Mouse (Mus musculus): ENCODE measurements around the gene Zfp513. TPM values are rescaled to one million over a fixed set of nuclear protein-coding genes. Genes with fewer than 3 reads are reported as not detected.
A peak's percentile ranks its signal among the peaks of the same experiment; 100 is the strongest.

Zfp513 gene
- polyA plus RNA-seq, 1 experiment from 2014 or later = 27.3 TPM

DNA sequence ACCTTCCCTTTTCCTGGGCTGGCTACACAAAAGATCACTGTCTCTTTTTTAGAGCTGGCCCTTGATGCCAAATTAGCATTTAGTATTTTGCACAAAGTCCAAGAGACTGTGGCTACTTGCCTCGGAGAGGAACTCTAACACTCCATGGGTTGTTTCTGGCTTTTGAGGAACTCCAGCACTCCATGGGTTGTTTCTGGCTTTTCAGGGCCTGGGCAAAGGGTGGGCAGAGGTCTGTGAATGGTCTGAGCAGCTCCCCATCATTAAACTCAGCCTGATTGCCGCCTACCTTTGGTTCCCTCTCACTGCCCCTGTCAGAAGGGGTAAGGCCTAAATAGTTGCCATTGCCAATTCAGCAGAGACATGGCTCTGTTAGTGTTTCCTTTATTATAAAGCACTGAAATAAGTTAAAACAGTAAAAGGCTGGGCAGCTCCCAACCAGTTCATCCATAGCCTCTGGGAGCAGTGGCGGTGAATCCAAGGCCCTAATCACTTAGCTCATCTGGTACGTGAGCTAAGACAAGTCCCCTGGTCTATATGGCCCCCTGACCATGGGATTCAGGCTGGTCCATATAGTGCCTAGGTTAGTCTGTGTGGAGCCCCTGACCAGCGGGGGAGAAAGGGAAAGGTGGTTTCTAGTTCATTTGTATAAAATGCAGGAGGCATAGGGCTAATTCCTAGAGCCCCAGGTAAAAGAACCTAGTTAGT, 3.3 kb downstream of the Zfp513 start:
- no peak for ATAC-seq (ENCODE audit: low FRiP score, low read depth)
- no peak overlapping the region for H3K4me2 ChIP-seq (replicated peaks)
- H3K36me3 ChIP-seq = peaks cover 77% of the 10 kb centered on the region
- no peak overlapping the region for H3K9ac ChIP-seq
- H3K27ac ChIP-seq = no peak overlapping the region
- no peaks in the 10 kb centered on the region for H3K27me3 ChIP-seq (replicated peaks)
- peaks cover 32% of the 10 kb centered on the region for H3K4me1 ChIP-seq
- WGBS = 85% methylated on average over 5 of the region's 5 CpGs
- H3K4me3 ChIP-seq = no peak overlapping the region
- peaks cover 5% of the 10 kb centered on the region for H3K9me3 ChIP-seq

DNA sequence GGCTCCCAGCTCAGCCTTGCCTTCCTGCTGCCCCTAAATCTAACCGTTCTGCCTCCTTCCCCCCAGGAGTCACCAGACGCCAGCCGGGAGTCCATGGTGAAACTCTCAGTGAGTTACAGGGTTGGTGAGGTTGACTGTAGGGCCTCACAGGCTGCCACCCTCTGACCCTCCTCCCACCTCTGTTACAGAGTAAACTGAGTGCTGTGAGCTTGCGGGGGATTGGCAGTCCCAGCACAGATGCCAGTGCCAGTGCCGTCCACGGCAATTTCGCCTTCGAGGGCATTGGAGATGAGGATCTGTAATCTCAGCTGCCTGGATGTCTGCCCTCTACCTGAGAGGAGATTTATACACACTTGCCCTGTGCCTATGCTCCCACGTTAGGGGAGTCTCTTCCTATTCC, 3.9 kb downstream of the Zfp513 start:
- H3K4me2 ChIP-seq (replicated peaks) = no peak overlapping the region
- H3K4me1 ChIP-seq = peaks cover 31% of the 10 kb centered on the region
- WGBS = 86% methylated on average over 9 of the region's 9 CpGs
- H3K36me3 ChIP-seq = peaks cover 71% of the 10 kb centered on the region
- no peak for ATAC-seq (ENCODE audit: low FRiP score, low read depth)
- H3K9ac ChIP-seq = no peak overlapping the region
- H3K27me3 ChIP-seq (replicated peaks) = no peaks in the 10 kb centered on the region
- H3K4me3 ChIP-seq = no peak overlapping the region; the same call in 1 of the 2 replicates
- H3K27ac ChIP-seq = no peak overlapping the region
- peaks cover 5% of the 10 kb centered on the region for H3K9me3 ChIP-seq

DNA sequence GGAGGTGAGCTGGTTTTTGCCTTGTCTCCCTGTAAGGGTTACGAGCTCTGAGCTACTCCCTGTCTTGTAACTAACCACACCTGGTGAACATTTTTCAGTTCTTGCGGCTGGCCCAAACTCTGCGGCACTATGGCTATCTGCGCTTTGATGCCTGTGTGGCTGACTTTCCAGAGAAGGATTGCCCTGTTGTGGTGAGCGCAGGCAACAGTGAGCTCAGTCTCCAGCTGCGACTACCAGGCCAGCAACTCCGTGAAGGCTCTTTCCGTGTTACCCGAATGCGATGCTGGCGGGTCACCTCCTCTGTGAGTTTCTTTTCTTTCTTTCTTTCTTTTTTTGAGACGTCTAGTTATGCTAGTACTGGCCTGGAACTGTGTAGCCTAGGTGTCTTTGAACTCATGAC, 5.0 kb downstream of the Zfp513 start:
- Histone ChIP-seq H3K27ac (no peak overlapping the region), H3K27me3 (replicated peaks) (no peaks in the 10 kb centered on the region), H3K9me3 (peaks cover 5% of the 10 kb centered on the region), H3K4me1 (peaks cover 24% of the 10 kb centered on the region), H3K36me3 (peaks cover 63% of the 10 kb centered on the region), H3K4me2 (replicated peaks) (no peak overlapping the region), H3K4me3 (no peak overlapping the region), H3K9ac (no peak overlapping the region)
- 93% methylated on average over 12 of the region's 12 CpGs for WGBS
- no peak for ATAC-seq (ENCODE audit: low FRiP score, low read depth)

DNA sequence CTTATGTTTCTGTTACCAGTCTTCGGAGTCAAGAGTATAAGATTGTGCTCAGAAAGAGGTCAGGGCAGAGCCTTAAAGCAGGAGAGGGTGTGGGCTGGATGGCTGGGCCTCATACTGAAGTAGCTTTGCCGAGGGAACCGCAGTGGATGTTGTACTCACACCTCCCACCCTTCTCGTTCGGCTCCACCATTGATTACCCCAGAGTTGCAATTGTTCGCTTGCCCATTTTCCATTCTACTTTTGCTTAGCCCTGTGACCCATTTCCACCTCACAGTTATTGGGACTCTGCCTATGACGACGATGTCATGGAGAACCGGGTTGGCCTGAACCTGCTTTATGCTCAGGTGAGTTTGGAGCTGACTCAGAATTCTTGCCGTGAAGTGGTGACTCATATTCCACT, 5.9 kb downstream of the Zfp513 start:
- H3K27ac ChIP-seq = no peak overlapping the region
- peaks cover 5% of the 10 kb centered on the region for H3K9me3 ChIP-seq
- 94% methylated on average over 10 of the region's 10 CpGs for WGBS
- ATAC-seq (ENCODE audit: low FRiP score, low read depth) = no peak
- H3K4me2 ChIP-seq (replicated peaks) = no peak overlapping the region
- no peak overlapping the region for H3K4me3 ChIP-seq
- peaks cover 29% of the 10 kb centered on the region for H3K4me1 ChIP-seq
- no peak overlapping the region for H3K9ac ChIP-seq
- H3K27me3 ChIP-seq (replicated peaks) = no peaks in the 10 kb centered on the region
- peaks cover 64% of the 10 kb centered on the region for H3K36me3 ChIP-seq

DNA sequence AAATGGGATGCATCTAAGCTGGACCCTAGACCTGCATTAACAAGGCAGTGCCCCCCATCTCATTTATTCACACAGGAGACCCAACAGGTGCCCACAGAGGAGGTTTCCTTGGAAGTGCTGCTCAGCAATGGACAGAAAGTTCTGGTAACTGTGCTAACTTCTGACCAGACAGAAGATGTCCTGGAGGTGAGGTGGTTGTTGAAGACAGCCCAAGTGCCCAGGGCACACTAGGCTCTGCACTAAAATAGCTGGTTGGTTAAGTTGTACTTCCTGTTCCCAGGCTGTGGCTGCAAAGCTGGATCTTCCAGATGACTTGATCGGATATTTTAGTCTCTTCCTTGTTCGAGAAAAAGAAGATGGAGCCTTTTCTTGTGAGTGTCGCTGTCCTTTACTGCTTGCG, 6.4 kb downstream of the Zfp513 start:
- Histone ChIP-seq H3K27me3 (replicated peaks) (no peaks in the 10 kb centered on the region), H3K4me2 (replicated peaks) (no peak overlapping the region), H3K4me1 (peaks cover 26% of the 10 kb centered on the region), H3K36me3 (peaks cover 69% of the 10 kb centered on the region), H3K9me3 (peaks cover 5% of the 10 kb centered on the region), H3K9ac (no peak overlapping the region), H3K4me3 (no peak overlapping the region), H3K27ac (no peak overlapping the region)
- ATAC-seq (ENCODE audit: low FRiP score, low read depth) = no peak
- 93% methylated on average over 4 of the region's 4 CpGs for WGBS

DNA sequence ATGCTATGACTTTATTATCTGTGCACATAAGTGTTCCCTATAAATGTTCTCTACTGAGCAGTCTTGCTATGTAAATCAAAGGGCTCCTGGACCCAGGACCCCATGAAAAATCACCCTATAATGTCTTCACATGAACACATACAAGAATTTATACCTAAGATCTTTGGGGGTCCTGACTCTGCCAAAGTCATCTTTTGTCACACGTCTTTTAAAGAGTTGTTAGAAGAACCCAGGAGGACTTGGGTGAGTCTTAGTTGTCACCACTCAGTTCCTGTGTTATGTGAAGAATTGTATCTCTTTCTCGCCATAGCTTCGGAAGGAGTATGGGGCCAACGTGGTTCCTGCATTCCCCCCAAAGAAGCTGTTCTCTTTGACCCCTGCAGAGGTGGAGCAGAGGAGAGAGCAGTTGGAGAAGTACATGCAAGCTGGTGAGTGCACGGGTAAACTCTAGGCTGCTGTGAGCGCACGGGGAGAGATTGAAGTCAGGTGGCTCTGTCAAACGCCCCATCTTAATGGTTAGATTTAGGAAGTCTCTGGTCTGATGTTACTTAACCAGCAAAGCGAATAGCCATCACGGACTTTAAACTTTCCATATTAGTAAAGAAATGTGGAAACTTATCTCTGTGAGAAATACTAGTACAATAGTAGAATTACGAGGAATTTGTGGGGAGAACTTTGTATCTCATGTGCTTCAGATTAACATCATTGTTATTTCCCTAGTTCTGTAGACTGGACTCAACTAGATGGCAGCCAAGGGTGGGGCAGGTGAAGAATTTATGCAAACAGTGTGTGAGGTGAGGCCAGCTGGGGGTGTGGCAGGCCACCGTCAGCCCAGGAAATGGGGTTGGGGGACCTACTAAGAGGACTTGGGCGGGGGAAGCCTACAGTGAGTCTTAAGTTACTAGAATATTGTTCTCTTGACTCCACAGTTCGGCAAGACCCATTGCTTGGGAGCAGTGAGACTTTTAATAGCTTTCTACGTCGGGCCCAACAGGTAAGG, 7.3 kb downstream of the Zfp513 start:
- Histone ChIP-seq H3K9me3 (no peaks in the 10 kb centered on the region), H3K4me1 (peaks cover 20% of the 10 kb centered on the region), H3K4me2 (replicated peaks) (peak overlapping the region; percentile 82), H3K27me3 (replicated peaks) (no peaks in the 10 kb centered on the region), H3K27ac (no peak overlapping the region), H3K4me3 (peak overlapping the region; percentile 83; the same call in 1 of the 2 replicates), H3K9ac (peak overlapping the region; percentile 92; the same call in 1 of the 2 replicates), H3K36me3 (peaks cover 69% of the 10 kb centered on the region)
- ATAC-seq (ENCODE audit: low FRiP score, low read depth) = no peak
- 92% methylated on average over 16 of the region's 16 CpGs for WGBS

DNA sequence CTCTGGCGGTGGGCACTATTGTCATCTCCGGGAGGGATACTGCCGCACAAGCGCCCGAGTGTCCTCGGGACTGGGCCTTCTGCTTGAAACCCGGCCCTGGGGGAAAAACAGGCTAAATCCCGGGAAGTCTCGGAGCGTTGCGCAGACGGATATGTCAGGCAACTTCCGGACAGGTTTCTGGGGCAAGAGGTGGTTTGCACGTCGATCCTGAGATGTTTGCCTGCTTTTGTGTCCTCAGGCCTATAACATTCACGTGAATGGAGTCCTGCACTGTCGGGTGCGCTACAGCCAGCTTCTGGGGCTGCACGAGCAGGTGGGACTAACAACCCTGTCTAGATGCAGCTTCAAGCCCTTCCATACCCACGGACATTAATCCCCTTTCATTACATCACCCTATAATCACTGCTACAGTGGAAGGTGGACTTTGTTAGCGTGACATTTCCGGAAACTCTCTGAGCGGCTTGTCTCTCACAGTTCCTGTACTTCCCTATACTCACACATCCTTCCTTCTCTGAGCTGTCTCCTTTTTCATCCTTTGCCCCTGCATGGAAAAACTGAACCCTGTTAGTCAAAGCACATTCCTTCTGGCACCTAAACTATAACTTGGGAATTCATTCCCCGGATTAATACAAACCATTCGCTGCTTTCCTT, 8.3 kb downstream of the Zfp513 start:
- peak overlapping the region; percentile 82 for H3K4me2 ChIP-seq (replicated peaks)
- no peaks in the 10 kb centered on the region for H3K27me3 ChIP-seq (replicated peaks)
- ATAC-seq (ENCODE audit: low FRiP score, low read depth) = no peak
- H3K36me3 ChIP-seq = peaks cover 66% of the 10 kb centered on the region
- H3K9me3 ChIP-seq = no peaks in the 10 kb centered on the region
- H3K9ac ChIP-seq = peak overlapping the region; percentile 92
- 0 out of 2 replicates have a peak overlapping the region, but pooled peaks have one; percentile 32 for H3K27ac ChIP-seq
- peaks cover 20% of the 10 kb centered on the region for H3K4me1 ChIP-seq
- H3K4me3 ChIP-seq = peak overlapping the region; percentile 83
- 15% methylated on average over 25 of the region's 25 CpGs for WGBS

DNA sequence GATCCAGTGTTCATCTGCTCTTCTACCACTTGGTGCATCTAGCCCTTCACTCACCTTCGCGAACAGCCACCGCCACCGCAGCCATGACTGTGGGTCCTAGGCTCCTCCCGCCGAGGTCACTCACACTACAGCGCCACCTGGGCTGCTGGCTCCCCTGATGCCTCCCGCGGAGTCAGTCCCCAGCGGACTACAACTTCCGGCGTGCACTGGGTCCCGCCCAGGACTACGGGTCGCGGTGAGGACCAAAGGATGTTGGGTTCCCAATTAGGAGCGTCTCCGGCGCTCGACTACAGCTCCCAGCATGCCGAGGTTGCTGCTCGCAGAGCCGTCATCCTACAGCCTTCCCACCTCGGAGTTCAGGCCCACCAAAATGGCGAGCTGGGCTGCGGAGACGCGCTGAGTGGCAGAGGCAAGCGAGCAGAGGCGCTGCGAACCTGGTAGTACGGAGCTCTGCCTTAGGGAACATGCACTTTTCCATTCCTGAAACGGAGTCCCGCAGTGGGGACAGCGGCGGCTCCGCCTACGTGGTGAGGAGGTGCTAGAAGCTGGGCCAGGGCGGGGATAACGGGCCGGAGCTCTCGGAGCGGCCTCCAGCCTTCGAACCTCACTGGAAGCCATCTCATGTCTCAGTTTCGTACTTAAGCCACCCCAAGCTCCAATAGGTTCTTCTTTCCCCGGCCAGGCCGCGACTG, 9.0 kb downstream of the Zfp513 start, which contains the start of the genes Snx17 and Eif2b4:
Snx17 (plus strand) TSS at position 289 of the 692 bp plus-strand sequence.
Eif2b4 (minus strand) TSS at position 492 of the 692 bp plus-strand sequence.
- peak within 1 kb of the TSS; percentile 54; the same call in 1 of the 2 replicates for H3K27ac ChIP-seq
- H3K4me3 ChIP-seq = peak within 1 kb of the TSS; percentile 83
- 0% methylated on average over 48 of the region's 48 CpGs for WGBS
- peak within 1 kb of the TSS; percentile 82 for H3K4me2 ChIP-seq (replicated peaks)
- peaks cover 20% of the 10 kb centered on the region for H3K4me1 ChIP-seq
- peak; percentile 94 for ATAC-seq (ENCODE audit: low FRiP score, low read depth)
- H3K9ac ChIP-seq = peak within 1 kb of the TSS; percentile 92
- no peaks in the 10 kb centered on the region for H3K27me3 ChIP-seq (replicated peaks)
- H3K9me3 ChIP-seq = no peaks in the 10 kb centered on the region
- H3K36me3 ChIP-seq = peaks cover 66% of the 10 kb centered on the region

DNA sequence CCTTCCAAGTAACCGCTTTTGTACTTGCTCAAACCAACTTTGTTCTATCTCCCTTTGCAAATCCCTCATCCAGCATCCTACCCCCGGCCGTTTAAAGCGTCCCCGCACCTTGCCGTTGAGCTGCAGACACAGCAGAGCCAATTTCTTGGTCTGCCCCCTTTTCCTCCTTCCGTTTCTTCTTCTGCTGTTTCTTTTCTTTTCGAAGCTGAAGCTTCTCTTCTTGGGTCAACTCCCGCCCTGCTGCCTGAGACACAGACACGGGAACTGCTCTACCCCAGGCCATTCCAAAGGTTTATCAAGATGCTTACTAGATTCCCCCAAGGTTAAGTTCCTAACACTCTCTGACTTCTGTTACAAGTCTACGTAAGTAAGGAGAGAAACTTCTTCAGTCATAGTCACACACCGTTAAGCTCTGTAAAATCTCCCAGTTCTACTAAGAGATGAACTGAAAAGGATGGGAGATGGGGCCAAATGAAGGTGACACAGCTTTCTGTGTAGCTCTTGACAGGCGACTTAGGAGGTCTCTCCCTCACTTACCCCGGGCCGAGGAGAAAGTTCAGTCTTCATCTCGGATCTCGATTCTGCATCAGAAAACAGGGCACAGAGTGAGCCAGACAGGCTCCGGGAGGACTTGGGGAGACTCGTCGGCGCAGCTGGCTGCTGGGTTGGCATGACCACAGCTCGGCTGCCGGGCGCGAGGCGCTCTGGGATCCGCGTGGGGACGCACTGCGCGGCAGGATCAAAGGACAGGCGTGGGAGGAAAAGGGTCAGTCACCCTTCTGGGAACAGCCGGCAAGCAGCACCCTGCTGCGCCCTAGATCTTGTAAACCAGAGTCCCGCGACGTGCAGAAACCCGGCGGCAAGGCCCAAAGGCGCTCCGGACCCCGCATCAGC, 9.8 kb downstream of the Zfp513 start:
- peak; percentile 74 for ATAC-seq (ENCODE audit: low FRiP score, low read depth)
- peaks cover 66% of the 10 kb centered on the region for H3K36me3 ChIP-seq

DNA sequence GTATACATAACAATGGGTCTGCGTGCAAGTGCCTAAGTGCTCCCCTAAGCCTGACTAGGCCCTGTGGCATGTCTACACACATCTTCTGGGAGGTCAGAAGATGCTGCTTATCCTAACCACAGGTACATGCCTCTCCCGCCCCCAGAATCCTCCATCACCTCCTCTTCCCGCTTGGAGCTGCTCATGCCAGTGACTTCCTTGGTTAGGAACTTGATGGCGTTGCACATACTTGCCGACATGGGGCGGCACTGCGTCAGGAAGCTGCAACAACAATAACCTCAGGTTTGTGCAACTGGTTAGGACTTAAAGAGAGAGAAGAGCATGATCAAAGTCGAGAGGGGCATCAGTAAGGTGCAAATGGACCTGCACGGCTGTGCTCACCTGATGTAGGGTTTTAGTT, 11.9 kb downstream of the Zfp513 start:
- Histone ChIP-seq H3K4me3 (no peak overlapping the region), H3K9ac (no peak overlapping the region), H3K27ac (no peak overlapping the region), H3K4me1 (peaks cover 20% of the 10 kb centered on the region), H3K4me2 (replicated peaks) (no peak overlapping the region), H3K36me3 (peaks cover 53% of the 10 kb centered on the region), H3K27me3 (replicated peaks) (no peaks in the 10 kb centered on the region), H3K9me3 (no peaks in the 10 kb centered on the region)
- 89% methylated on average over 9 of the region's 9 CpGs for WGBS
- no peak for ATAC-seq (ENCODE audit: low FRiP score, low read depth)

More for the DNA sequence above, 9.8 kb downstream of the Zfp513 start:
- Histone ChIP-seq H3K4me1 (peaks cover 20% of the 10 kb centered on the region), H3K27ac (peak overlapping the region; percentile 54; the same call in 1 of the 2 replicates), H3K9ac (peak overlapping the region; percentile 92), H3K27me3 (replicated peaks) (no peaks in the 10 kb centered on the region), H3K4me2 (replicated peaks) (peak overlapping the region; percentile 82), H3K4me3 (peak overlapping the region; percentile 83), H3K9me3 (no peaks in the 10 kb centered on the region)
- 17% methylated on average over 42 of the region's 42 CpGs for WGBS

Measured in neural tube, embryonic 12.5 days (tissue).